Mouse (Mus musculus) thymus, adult 2 months (tissue): ENCODE results near the gene Tmprss12. TPM values are rescaled to one million over a fixed set of nuclear protein-coding genes. Genes with fewer than 3 reads are reported as not detected.

Experiments
- DNase-seq: peaks from one replicate; pipeline ENCODE4 v3.0.0; 2021
- H3K27ac ChIP-seq: fragments of 200-500 bp; 2 replicates; pipeline ENCODE4 v1.5.1; 2012; ENCODE audit warnings: low read length, control low read depth; ENCODE audit not compliant: control insufficient read depth, insufficient read depth
- H3K27me3 ChIP-seq: fragments of 200-500 bp; 2 replicates; pipeline ENCODE4 v1.6.1; 2012; ENCODE audit warnings: mild to moderate bottlenecking, low read length, moderate library complexity, mixed read lengths; ENCODE audit not compliant: control insufficient read depth, insufficient read depth
- H3K36me3 ChIP-seq: fragments of 200-500 bp; 2 replicates; pipeline ENCODE4 v1.6.1; 2012; ENCODE audit warnings: mild to moderate bottlenecking, low read length, moderate library complexity; ENCODE audit not compliant: control insufficient read depth, insufficient read depth
- H3K4me1 ChIP-seq: fragments of 200-500 bp; replicated peaks from 2 replicates; pipeline ENCODE4 v1.6.1; 2012; ENCODE audit warnings: low read length; ENCODE audit not compliant: control insufficient read depth, insufficient read depth
- H3K4me3 ChIP-seq: fragments of 200-500 bp; 2 replicates; pipeline ENCODE4 v1.5.1; 2012; ENCODE audit warnings: mild to moderate bottlenecking, low read length, control low read depth, moderate library complexity; ENCODE audit not compliant: control insufficient read depth, insufficient read depth
- CTCF ChIP-seq: fragments of 200-500 bp; IDR thresholded peaks from 2 replicates; pipeline ENCODE4 v1.5.1; 2012; ENCODE audit warnings: mild to moderate bottlenecking, control low read depth, low read length, moderate library complexity, borderline replicate concordance; ENCODE audit not compliant: control insufficient read depth, poor library complexity, insufficient read depth; ENCODE audit errors: extremely low read depth
- POLR2A ChIP-seq: fragments of 200-500 bp; IDR thresholded peaks from 2 replicates; pipeline ENCODE4 v1.6.1; 2012; ENCODE audit warnings: mild to moderate bottlenecking, low read length, control low read depth, moderate library complexity; ENCODE audit not compliant: control insufficient read depth, poor library complexity, insufficient read depth; ENCODE audit errors: extremely low read depth
- WGBS: fragments of 180-500 bp; shearing (Covaris S2); methylation state at CpG from one replicate; pipeline ENCODE4 v1.1.7; 2018; 5-methylcytosine and 5-hydroxymethylcytosine counted together
- polyA plus RNA-seq: library from polyadenylated mRNA; depleted of rRNA; stranded (reverse); fragments of >200 nt; gene quantifications from 2 replicates; pipeline ENCODE4 v1.2.3, GENCODE M21; 2012; rRNA removed

Gene Tmprss12
- not detected in 2 replicates for polyA plus RNA-seq

- Histone ChIP-seq H3K27ac (no peak within 1 kb of the TSS), H3K4me3 (no peak within 1 kb of the TSS)
Measured at GRCm38 (mm10) chr15:100280626-100281025, at the start of gene Tmprss12. Tmprss12 (plus strand) TSS chr15:100280837.

GRCm38 (mm10) chr15:100231616-100232525 lies 48.8 kb upstream of the Tmprss12 start:
- peaks cover 9% of the 10 kb centered on the region for H3K4me1 ChIP-seq

More at GRCm38 (mm10) chr15:100280626-100281025, at the start of gene Tmprss12:
- 97% methylated on average over 20 of the region's 20 CpGs for WGBS
- TF ChIP-seq CTCF (no peak), POLR2A (no peak)
- H3K4me1 ChIP-seq, result no peaks in the 10 kb centered on the region
- H3K27me3 ChIP-seq, result no peaks in the 10 kb centered on the region
- H3K36me3 ChIP-seq, result no peaks in the 10 kb centered on the region
- no peak for DNase-seq

GRCm38 (mm10) chr15:100235208-100235965 lies 45.2 kb upstream of the Tmprss12 start:
- WGBS, result 56% methylated on average over 12 of the region's 12 CpGs
- 0 out of 2 replicates have a peak, but pooled peaks cover under 1% of the 10 kb centered on the region for H3K4me1 ChIP-seq
- no peak for TF ChIP-seq CTCF
- no peak for TF ChIP-seq POLR2A
- no peak for DNase-seq
- H3K27me3 ChIP-seq, result no peaks in the 10 kb centered on the region
- H3K4me3 ChIP-seq, result no peak overlapping the region
- H3K27ac ChIP-seq, result no peak overlapping the region
- H3K36me3 ChIP-seq, result peaks cover 57% of the 10 kb centered on the region

More at GRCm38 (mm10) chr15:100231616-100232525, 48.8 kb upstream of the Tmprss12 start:
- no peak for TF ChIP-seq CTCF
- no peak for TF ChIP-seq POLR2A
- DNase-seq, result no peak
- Histone ChIP-seq H3K27me3 (no peaks in the 10 kb centered on the region), H3K36me3 (peaks cover 30% of the 10 kb centered on the region), H3K27ac (no peak overlapping the region), H3K4me3 (no peak overlapping the region)
- WGBS, result 96% methylated on average over 14 of the region's 14 CpGs

- Histone ChIP-seq H3K4me1 (no peaks in the 10 kb centered on the region), H3K27ac (no peak overlapping the region), H3K27me3 (no peaks in the 10 kb centered on the region), H3K36me3 (peaks cover 62% of the 10 kb centered on the region), H3K4me3 (no peak overlapping the region)
- 62% methylated on average over 6 of the region's 6 CpGs for WGBS
- no peak for TF ChIP-seq CTCF
- TF ChIP-seq POLR2A, result no peak
- no peak for DNase-seq
Measured at GRCm38 (mm10) chr15:100236952-100237351, 43.7 kb upstream of the Tmprss12 start.

- H3K36me3 ChIP-seq, result peaks cover 58% of the 10 kb centered on the region
- no peaks in the 10 kb centered on the region for H3K4me1 ChIP-seq
- DNase-seq, result no peak
- no peaks in the 10 kb centered on the region for H3K27me3 ChIP-seq
- no peak overlapping the region for H3K27ac ChIP-seq
- H3K4me3 ChIP-seq, result no peak overlapping the region
- no peak for TF ChIP-seq POLR2A
- TF ChIP-seq CTCF, result no peak
- WGBS, result 93% methylated on average over 6 of the region's 6 CpGs
Measured at GRCm38 (mm10) chr15:100241780-100242179, 38.9 kb upstream of the Tmprss12 start.

GRCm38 (mm10) chr15:100245951-100246350 lies 34.7 kb upstream of the Tmprss12 start:
- 96% methylated on average over 7 of the region's 7 CpGs for WGBS
- Histone ChIP-seq H3K27ac (no peak overlapping the region), H3K4me3 (no peak overlapping the region), H3K27me3 (no peaks in the 10 kb centered on the region), H3K4me1 (no peaks in the 10 kb centered on the region), H3K36me3 (peaks cover 58% of the 10 kb centered on the region)
- TF ChIP-seq CTCF (no peak), POLR2A (no peak)
- no peak for DNase-seq
